9 mouse cellular contexts compared by ENCODE assay signal in the genomic region with DNA sequence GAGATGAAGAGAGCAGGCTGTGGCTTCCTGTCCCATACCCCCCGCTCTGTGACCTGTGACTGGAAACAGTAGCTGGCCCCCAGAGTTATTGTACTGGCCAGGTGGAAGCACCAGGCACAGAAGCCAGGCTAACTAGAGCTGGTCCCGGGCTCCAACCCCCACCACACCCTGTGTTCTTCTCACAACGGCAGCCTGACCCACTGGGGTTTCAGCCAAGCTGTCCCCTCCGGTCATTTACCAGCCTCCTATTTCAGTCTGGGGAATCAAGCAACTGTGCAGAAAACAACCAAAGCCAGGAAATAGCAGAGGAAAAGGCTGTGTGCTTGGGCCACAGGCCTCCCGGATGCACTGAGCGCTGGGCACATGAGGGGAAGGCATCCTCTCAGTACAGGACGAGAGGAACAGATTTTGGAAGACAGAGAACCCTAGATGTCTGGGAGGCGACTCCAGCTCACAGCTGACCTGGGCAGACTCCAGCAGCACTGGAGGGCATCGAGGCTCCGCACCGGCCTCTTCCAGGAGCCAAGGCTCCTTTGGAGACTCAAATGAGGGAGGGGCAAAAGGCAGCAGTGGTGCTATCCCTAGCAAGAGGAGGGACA. TPM values are rescaled to one million over a fixed set of nuclear protein-coding genes. Genes with fewer than 3 reads are reported as not detected.
A peak's percentile ranks its signal among the peaks of the same experiment; 100 is the strongest.
DNase-seq lines count a peak whose midpoint lies in the region; ATAC-seq and TF ChIP-seq lines count a peak whose summit lies in the region.
"Had no signal": no experiment of that assay in that cellular context is flagged by ENCODE, and none has a peak within 500 bp of the region (broad histone marks: within the 10 kb centered on the region; RNA-seq: fewer than 3 reads in every experiment).

No protein-coding gene starts in this region.

- H3K27ac ChIP-seq in heart, adult 2 months = peak overlapping the region; percentile 76
- no peak overlapping the region for H3K27ac ChIP-seq in heart, embryonic 11.5 days (ENCODE audit: low read depth, low read length)
- H3K27ac ChIP-seq in brown adipose tissue, adult 24 weeks (replicated peaks; ENCODE audit: low read depth, low read length) = peak overlapping the region; percentile 45
- H3K27ac ChIP-seq in heart, postnatal 0 days (ENCODE audit: low read depth) = peak overlapping the region; percentile 75
- peak overlapping the region; percentile 19; the same call in 1 of the 2 replicates for H3K27ac ChIP-seq in limb, embryonic 14.5 days (replicated peaks; ENCODE audit: low read depth, low read length)

- H3K79me2 ChIP-seq in heart, adult 2 months (replicated peaks; ENCODE audit: control insufficient read depth, insufficient read depth, low read length) = no peaks in the 10 kb centered on the region

- H3K4me3 ChIP-seq in heart, adult 2 months = no peak overlapping the region
- no peak overlapping the region for H3K4me3 ChIP-seq in heart, embryonic 11.5 days (ENCODE audit: low read depth, low read length)
- H3K4me3 ChIP-seq in brown adipose tissue, adult 24 weeks (ENCODE audit: insufficient read depth, low read depth, low read length) = no peak overlapping the region
- no peak overlapping the region for H3K4me3 ChIP-seq in heart, postnatal 0 days (ENCODE audit: low read depth, low read length)
- H3K4me3 ChIP-seq in limb, embryonic 14.5 days (replicated peaks; ENCODE audit: low read length) = no peak overlapping the region
- H3K4me3 ChIP-seq: erythroblast, embryonic 14.5 days had no signal

- no peak overlapping the region for H3K9ac ChIP-seq in heart, adult 2 months (ENCODE audit: low read depth, low read length)
- H3K9ac ChIP-seq in heart, embryonic 11.5 days (ENCODE audit: low read depth, low read length) = no peak overlapping the region
- H3K9ac ChIP-seq in heart, postnatal 0 days (replicated peaks; ENCODE audit: low read depth, low read length) = 0 out of 2 replicates have a peak overlapping the region, but pooled peaks have one; percentile 5
- H3K9ac ChIP-seq in limb, embryonic 14.5 days (ENCODE audit: low read depth, low read length, severe bottlenecking) = no peak overlapping the region; the same call in 1 of the 2 replicates

- WGBS in heart, adult 2 months = 32% methylated on average over 11 of the region's 11 CpGs
- WGBS in heart, embryonic 11.5 days (ENCODE audit: insufficient replicate concordance) = 83% methylated on average over 11 of the region's 11 CpGs
- 69% methylated on average over 11 of the region's 11 CpGs for WGBS in heart, postnatal 0 days
- WGBS in limb, embryonic 14.5 days = 79% methylated on average over 11 of the region's 11 CpGs

- no peak for TF ChIP-seq POLR2A in heart, adult 2 months (IDR thresholded peaks at IDR 0.05; ENCODE audit: insufficient read depth, low read depth, low read length)
- no peak for TF ChIP-seq POLR2A in limb, embryonic 14.5 days (IDR thresholded peaks at IDR 0.05; ENCODE audit: borderline replicate concordance, extremely low read depth, insufficient read depth, insufficient read length)

- no peaks in the 10 kb centered on the region for H3K9me3 ChIP-seq in heart, embryonic 11.5 days (replicated peaks; ENCODE audit: control insufficient read depth, low read length)
- no peaks in the 10 kb centered on the region for H3K9me3 ChIP-seq in heart, postnatal 0 days (replicated peaks; ENCODE audit: control insufficient read depth, low read length)
- no peaks in the 10 kb centered on the region for H3K9me3 ChIP-seq in limb, embryonic 14.5 days (ENCODE audit: control insufficient read depth, low read length)

- DNase-seq in heart, adult 2 months = peak; percentile 59 to 62
- DNase-seq in heart, postnatal 0 days (ENCODE audit: low spot score) = no peak
- DNase-seq in limb, embryonic 14.5 days (ENCODE audit: low spot score) = no peak
- DNase-seq in testis, postnatal 14 days (ENCODE audit: low spot score) = no peak
- no peak for DNase-seq in layer of hippocampus, adult 11-12 months (ENCODE audit: low spot score)

- no peak for TF ChIP-seq CTCF in heart, adult 2 months (IDR thresholded peaks at IDR 0.05)
- TF ChIP-seq CTCF in heart, postnatal 0 days (IDR thresholded peaks at IDR 0.05; ENCODE audit: low read depth) = no peak

- no peak for TF ChIP-seq EP300 in heart, adult 2 months (IDR thresholded peaks at IDR 0.05; ENCODE audit: insufficient read depth, low read depth, low read length)
- peak; percentile 27; the same call in 1 of the 2 replicates for TF ChIP-seq EP300 in heart, postnatal 0 days (IDR thresholded peaks at IDR 0.05; ENCODE audit: low read depth)

- no peaks in the 10 kb centered on the region; the same call in 1 of the 2 replicates for H3K36me3 ChIP-seq in heart, adult 2 months (ENCODE audit: control insufficient read depth, insufficient read depth, low read length)
- H3K36me3 ChIP-seq in heart, embryonic 11.5 days (ENCODE audit: control insufficient read depth, insufficient read depth, low read length) = peaks cover 36% of the 10 kb centered on the region
- H3K36me3 ChIP-seq in heart, postnatal 0 days (replicated peaks; ENCODE audit: control insufficient read depth, insufficient read depth, low read length) = peaks cover 68% of the 10 kb centered on the region
- H3K36me3 ChIP-seq in limb, embryonic 14.5 days (ENCODE audit: control insufficient read depth, insufficient read depth, low read length) = peaks cover 64% of the 10 kb centered on the region

- no peaks in the 10 kb centered on the region for H3K27me3 ChIP-seq in heart, adult 2 months (ENCODE audit: control insufficient read depth, insufficient read depth, low read length)
- no peaks in the 10 kb centered on the region for H3K27me3 ChIP-seq in heart, embryonic 11.5 days (ENCODE audit: control insufficient read depth, insufficient read depth, low read length)
- no peaks in the 10 kb centered on the region for H3K27me3 ChIP-seq in heart, postnatal 0 days (ENCODE audit: control insufficient read depth, insufficient read depth, low read length)
- H3K27me3 ChIP-seq in limb, embryonic 14.5 days (ENCODE audit: control insufficient read depth, insufficient read depth, low read length) = no peaks in the 10 kb centered on the region

- H3K4me2 ChIP-seq in heart, embryonic 11.5 days = no peak overlapping the region
- no peak overlapping the region for H3K4me2 ChIP-seq in heart, postnatal 0 days (ENCODE audit: low read depth, low read length)
- no peak overlapping the region for H3K4me2 ChIP-seq in limb, embryonic 14.5 days (replicated peaks; ENCODE audit: low read depth, low read length, severe bottlenecking)

- intact Hi-C loops in heart, adult 2 months (cut with DNase I) = no loop called here

- ATAC-seq in heart, embryonic 11.5 days (replicated peaks; ENCODE audit: insufficient number of reproducible peaks, low FRiP score, low TSS enrichment) = no peak
- ATAC-seq in heart, postnatal 0 days (ENCODE audit: insufficient read depth, low read depth) = no peak
- ATAC-seq in limb, embryonic 14.5 days (ENCODE audit: low FRiP score, low read depth) = no peak
- no peak for ATAC-seq in megakaryocyte progenitor cell, adult 5-6 weeks (replicated peaks; ENCODE audit: poor library complexity)

- peaks cover 33% of the 10 kb centered on the region for H3K4me1 ChIP-seq in heart, adult 2 months (ENCODE audit: control insufficient read depth, insufficient read depth, low read length)
- peaks cover 27% of the 10 kb centered on the region for H3K4me1 ChIP-seq in heart, embryonic 11.5 days (ENCODE audit: control insufficient read depth, insufficient read depth, low read length)
- peaks cover 50% of the 10 kb centered on the region for H3K4me1 ChIP-seq in brown adipose tissue, adult 24 weeks (ENCODE audit: control insufficient read depth, insufficient read depth, insufficient read length, low read length)
- peaks cover 24% of the 10 kb centered on the region for H3K4me1 ChIP-seq in heart, postnatal 0 days (ENCODE audit: control insufficient read depth, insufficient read depth)
- peaks cover 27% of the 10 kb centered on the region for H3K4me1 ChIP-seq in limb, embryonic 14.5 days (ENCODE audit: control insufficient read depth, insufficient read depth, low read length)

RNA-seq across cellular contexts. Expression of a gene that starts 8.5 kb away (rescaled TPM):
- 100 to 1,000 TPM; 186 to 203 TPM for total RNA-seq in heart, adult 2 months (2021)
- polyA plus RNA-seq in heart, adult 2 months (2012; rRNA removed) = 234 and 293 TPM in 2 replicates
- polyA plus RNA-seq in heart, embryonic 11.5 days (2014; fragmentation: Nextera tagmentation; extraction: Ambion mirVana) = 266 and 306 TPM in 2 replicates
- polyA plus RNA-seq in brown adipose tissue, adult 24 weeks (2012; ENCODE audit: insufficient read depth, insufficient read length, missing spikeins) = 261 and 305 TPM in 2 replicates
- 357 and 380 TPM in 2 replicates for total RNA-seq in heart, postnatal 0 days (2014; rRNA removed; ENCODE audit: low replicate concordance)
- 208 and 209 TPM in 2 replicates for polyA plus RNA-seq in heart, postnatal 0 days (2015; fragmentation: Nextera tagmentation; extraction: Ambion mirVana)
- 469 and 541 TPM in 2 replicates for polyA plus RNA-seq in limb, embryonic 14.5 days (2012; rRNA removed)
- 420 and 443 TPM in 2 replicates for polyA plus RNA-seq in limb, embryonic 14.5 days (2014; fragmentation: Nextera tagmentation; extraction: Ambion mirVana)
- total RNA-seq in megakaryocyte progenitor cell, adult 5-6 weeks (2015) = 85.3 and 89.2 TPM in 2 replicates
- total RNA-seq in megakaryocyte progenitor cell, adult 5-6 weeks (2017) = 54.9 and 61.7 TPM in 2 replicates

RNA-seq across cellular contexts. Expression of a gene that starts 21.4 kb away (rescaled TPM):
- total RNA-seq in heart, adult 2 months (2021) = 1 to 10 TPM; 1.9 to 2.4 TPM
- polyA plus RNA-seq in heart, adult 2 months (2012; rRNA removed) = 5.9 and 9.2 TPM in 2 replicates
- polyA plus RNA-seq in heart, embryonic 11.5 days (2014; fragmentation: Nextera tagmentation; extraction: Ambion mirVana) = 1.2 and 2.3 TPM in 2 replicates
- 2.1 and 3.4 TPM in 2 replicates for polyA plus RNA-seq in brown adipose tissue, adult 24 weeks (2012; ENCODE audit: insufficient read depth, insufficient read length, missing spikeins)
- total RNA-seq in heart, postnatal 0 days (2014; rRNA removed; ENCODE audit: low replicate concordance) = 1.4 and 6.3 TPM in 2 replicates
- 1.6 and 2.3 TPM in 2 replicates for polyA plus RNA-seq in heart, postnatal 0 days (2015; fragmentation: Nextera tagmentation; extraction: Ambion mirVana)
- 9.4 and 10.8 TPM in 2 replicates for polyA plus RNA-seq in limb, embryonic 14.5 days (2012; rRNA removed)
- polyA plus RNA-seq in limb, embryonic 14.5 days (2014; fragmentation: Nextera tagmentation; extraction: Ambion mirVana) = 6.2 and 8.4 TPM in 2 replicates
- 19.1 and 22.0 TPM in 2 replicates for total RNA-seq in megakaryocyte progenitor cell, adult 5-6 weeks (2015)
- total RNA-seq in megakaryocyte progenitor cell, adult 5-6 weeks (2017) = 19.6 and 28.5 TPM in 2 replicates

RNA-seq across cellular contexts. Expression of a gene that starts 21.8 kb away (rescaled TPM):
- 10 to 100 TPM; 24.1 to 40.7 TPM for total RNA-seq in heart, adult 2 months (2021)
- 63.1 and 73.5 TPM in 2 replicates for polyA plus RNA-seq in heart, adult 2 months (2012; rRNA removed)
- polyA plus RNA-seq in heart, embryonic 11.5 days (2014; fragmentation: Nextera tagmentation; extraction: Ambion mirVana) = 0.55 and 1.7 TPM in 2 replicates
- 32.6 and 73.5 TPM in 2 replicates for polyA plus RNA-seq in brown adipose tissue, adult 24 weeks (2012; ENCODE audit: insufficient read depth, insufficient read length, missing spikeins)
- 3.6 and 12.4 TPM in 2 replicates for total RNA-seq in heart, postnatal 0 days (2014; rRNA removed; ENCODE audit: low replicate concordance)
- 4.5 and 4.8 TPM in 2 replicates for polyA plus RNA-seq in heart, postnatal 0 days (2015; fragmentation: Nextera tagmentation; extraction: Ambion mirVana)
- polyA plus RNA-seq in limb, embryonic 14.5 days (2012; rRNA removed) = 2.0 and 2.6 TPM in 2 replicates
- polyA plus RNA-seq in limb, embryonic 14.5 days (2014; fragmentation: Nextera tagmentation; extraction: Ambion mirVana) = 1.4 and 2.2 TPM in 2 replicates
- total RNA-seq in megakaryocyte progenitor cell, adult 5-6 weeks (2015) = 3.5 and 4.8 TPM in 2 replicates
- total RNA-seq in megakaryocyte progenitor cell, adult 5-6 weeks (2017) = 5.8 and 8.5 TPM in 2 replicates

Comparison
In these comparisons a context has a peak if more than half of its experiments do, and no peak if none do; other contexts are left out.
1. DNase-seq: peak in heart, adult 2 months (2 of 2); none in heart, postnatal 0 days (single experiment), limb, embryonic 14.5 days (single experiment), testis, postnatal 14 days (single experiment) and layer of hippocampus, adult 11-12 months (single experiment).